Mouse (Mus musculus): Measurements from ENCODE around the gene Kcnj10. TPM values are rescaled to one million over a fixed set of nuclear protein-coding genes. Genes with fewer than 3 reads are reported as not detected.
A peak's percentile ranks its signal among the peaks of the same experiment; 100 is the strongest.

Gene Kcnj10
- polyA plus RNA-seq, 1 experiment from 2014 or later = 0.03 TPM

GRCm38 (mm10) chr1:172304443-172304842, 36.6 kb upstream of the Kcnj10 start:
- H3K4me2 ChIP-seq = no peak overlapping the region
- H3K27ac ChIP-seq = no peak overlapping the region
- 50% methylated on average over 6 of the region's 6 CpGs for WGBS
- H3K9ac ChIP-seq = no peak overlapping the region
- no peaks in the 10 kb centered on the region for H3K36me3 ChIP-seq
- H3K27me3 ChIP-seq = no peaks in the 10 kb centered on the region
- no peak for ATAC-seq (replicated peaks; ENCODE audit: insufficient number of reproducible peaks, insufficient read depth, low FRiP score, low read depth)
- H3K4me1 ChIP-seq (replicated peaks) = peaks cover 24% of the 10 kb centered on the region
- H3K4me3 ChIP-seq = no peak overlapping the region
- no peaks in the 10 kb centered on the region for H3K9me3 ChIP-seq (replicated peaks)

DNA sequence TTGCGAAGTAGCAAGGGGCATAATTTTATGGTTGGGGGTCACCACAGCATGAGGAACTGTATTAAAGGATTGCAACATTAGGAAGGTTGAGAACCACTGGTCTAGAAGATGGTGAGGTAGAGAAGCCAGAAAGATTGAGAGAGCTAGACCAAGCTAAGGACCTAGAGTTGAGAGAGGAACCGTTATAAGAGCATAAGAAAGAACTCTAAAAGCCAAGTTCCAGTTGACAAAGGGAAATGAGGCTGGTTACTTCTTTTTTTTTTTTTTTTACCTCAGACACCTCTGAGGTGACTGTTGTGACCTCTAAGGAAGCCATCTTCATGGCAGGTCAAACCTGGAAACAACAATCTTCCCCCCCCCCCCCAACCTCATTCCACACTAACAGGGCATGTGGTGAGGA, 35.9 kb upstream of the Kcnj10 start:
- Histone ChIP-seq H3K4me3 (no peak overlapping the region), H3K27me3 (no peaks in the 10 kb centered on the region), H3K4me2 (no peak overlapping the region), H3K27ac (no peak overlapping the region), H3K9ac (no peak overlapping the region), H3K4me1 (replicated peaks) (peaks cover 21% of the 10 kb centered on the region), H3K36me3 (no peaks in the 10 kb centered on the region), H3K9me3 (replicated peaks) (no peaks in the 10 kb centered on the region)
- no peak for ATAC-seq (replicated peaks; ENCODE audit: insufficient number of reproducible peaks, insufficient read depth, low FRiP score, low read depth)
- 88% methylated on average over 2 of the region's 2 CpGs for WGBS

- WGBS = 76% methylated on average over 3 of the region's 3 CpGs
- H3K4me1 ChIP-seq (replicated peaks) = peaks cover 21% of the 10 kb centered on the region
- ATAC-seq (replicated peaks; ENCODE audit: insufficient number of reproducible peaks, insufficient read depth, low FRiP score, low read depth) = no peak
Observed at GRCm38 (mm10) chr1:172305635-172306034, 35.4 kb upstream of the Kcnj10 start.

GRCm38 (mm10) chr1:172306196-172306595, 34.8 kb upstream of the Kcnj10 start:
- Histone ChIP-seq H3K9ac (no peak overlapping the region), H3K27me3 (no peaks in the 10 kb centered on the region), H3K4me3 (no peak overlapping the region), H3K4me1 (replicated peaks) (peaks cover 19% of the 10 kb centered on the region), H3K27ac (no peak overlapping the region), H3K4me2 (no peak overlapping the region), H3K36me3 (no peaks in the 10 kb centered on the region), H3K9me3 (replicated peaks) (no peaks in the 10 kb centered on the region)
- ATAC-seq (replicated peaks; ENCODE audit: insufficient number of reproducible peaks, insufficient read depth, low FRiP score, low read depth) = no peak
- WGBS = 63% methylated on average over 4 of the region's 4 CpGs

More at GRCm38 (mm10) chr1:172305635-172306034, 35.4 kb upstream of the Kcnj10 start:
- no peaks in the 10 kb centered on the region for H3K27me3 ChIP-seq
- no peak overlapping the region for H3K4me3 ChIP-seq
- no peak overlapping the region for H3K9ac ChIP-seq
- H3K27ac ChIP-seq = no peak overlapping the region
- H3K36me3 ChIP-seq = no peaks in the 10 kb centered on the region
- no peaks in the 10 kb centered on the region for H3K9me3 ChIP-seq (replicated peaks)
- H3K4me2 ChIP-seq = no peak overlapping the region

DNA sequence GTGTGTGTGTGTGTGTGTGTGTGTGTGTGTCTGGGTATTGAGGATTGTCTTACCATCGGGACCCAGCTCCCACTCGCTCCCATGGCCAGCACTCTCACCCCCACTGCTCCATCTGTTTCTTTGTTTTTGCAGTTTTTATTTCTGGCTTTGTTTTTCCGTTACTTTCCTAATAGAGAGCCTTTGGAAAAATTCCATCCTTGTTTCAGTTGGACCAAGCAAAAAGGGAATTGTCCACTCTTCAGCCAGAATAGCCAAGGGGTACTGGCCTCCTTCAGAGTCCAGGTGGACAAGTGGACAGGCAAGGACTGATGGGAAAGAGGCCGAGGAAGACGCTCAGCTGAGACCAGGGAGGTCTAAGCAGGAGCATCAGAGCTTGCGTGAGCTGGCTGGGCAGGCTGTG, 34.1 kb upstream of the Kcnj10 start:
- H3K27me3 ChIP-seq = no peaks in the 10 kb centered on the region
- 73% methylated on average over 6 of the region's 6 CpGs for WGBS
- H3K4me3 ChIP-seq = no peak overlapping the region
- no peak for ATAC-seq (replicated peaks; ENCODE audit: insufficient number of reproducible peaks, insufficient read depth, low FRiP score, low read depth)
- H3K4me1 ChIP-seq (replicated peaks) = peaks cover 18% of the 10 kb centered on the region
- H3K4me2 ChIP-seq = no peak overlapping the region
- H3K27ac ChIP-seq = no peak overlapping the region
- H3K36me3 ChIP-seq = no peaks in the 10 kb centered on the region
- no peak overlapping the region for H3K9ac ChIP-seq
- no peaks in the 10 kb centered on the region for H3K9me3 ChIP-seq (replicated peaks)

- Histone ChIP-seq H3K4me3 (no peak overlapping the region), H3K27me3 (no peaks in the 10 kb centered on the region), H3K4me2 (no peak overlapping the region), H3K9me3 (replicated peaks) (no peaks in the 10 kb centered on the region), H3K36me3 (no peaks in the 10 kb centered on the region), H3K4me1 (replicated peaks) (peaks cover 22% of the 10 kb centered on the region), H3K9ac (no peak overlapping the region), H3K27ac (0 out of 2 replicates have a peak overlapping the region, but pooled peaks have one; percentile 0)
- WGBS = 66% methylated on average over 10 of the region's 10 CpGs
- no peak for ATAC-seq (replicated peaks; ENCODE audit: insufficient number of reproducible peaks, insufficient read depth, low FRiP score, low read depth)
Observed at GRCm38 (mm10) chr1:172307936-172308335, 33.1 kb upstream of the Kcnj10 start.

DNA sequence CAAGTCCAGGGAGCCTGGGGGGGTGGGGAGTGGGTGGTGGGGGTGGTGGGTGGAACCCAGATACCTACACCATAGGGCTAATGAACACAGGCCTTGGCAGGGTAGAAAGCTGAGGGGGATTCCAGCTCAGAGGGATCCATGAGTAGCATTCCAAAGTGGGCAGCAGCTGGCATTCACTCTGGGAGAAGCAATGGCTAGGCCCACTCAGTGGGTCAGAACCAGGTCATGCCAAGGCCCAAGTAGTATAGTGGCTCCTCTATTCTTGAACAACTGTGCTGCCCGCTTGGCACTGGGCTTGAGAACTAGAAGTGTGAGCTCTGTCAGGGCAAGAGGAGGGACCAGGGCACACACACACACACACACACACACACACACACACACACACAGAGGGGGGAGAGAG, 32.6 kb upstream of the Kcnj10 start:
- Histone ChIP-seq H3K9ac (no peak overlapping the region), H3K36me3 (no peaks in the 10 kb centered on the region), H3K9me3 (replicated peaks) (no peaks in the 10 kb centered on the region), H3K27me3 (no peaks in the 10 kb centered on the region), H3K4me2 (no peak overlapping the region), H3K27ac (0 out of 2 replicates have a peak overlapping the region, but pooled peaks have one; percentile 0), H3K4me3 (no peak overlapping the region), H3K4me1 (replicated peaks) (peaks cover 24% of the 10 kb centered on the region)
- ATAC-seq (replicated peaks; ENCODE audit: insufficient number of reproducible peaks, insufficient read depth, low FRiP score, low read depth) = no peak
- 100% methylated on average over 1 of the region's 1 CpGs for WGBS

- Histone ChIP-seq H3K27me3 (no peaks in the 10 kb centered on the region), H3K4me2 (peak overlapping the region; percentile 83), H3K27ac (peak overlapping the region; percentile 91), H3K4me1 (replicated peaks) (peaks cover 24% of the 10 kb centered on the region), H3K4me3 (peak overlapping the region; percentile 40), H3K9me3 (replicated peaks) (no peaks in the 10 kb centered on the region), H3K9ac (peak overlapping the region; percentile 51), H3K36me3 (no peaks in the 10 kb centered on the region)
- 1% methylated on average over 14 of the region's 14 CpGs for WGBS
- ATAC-seq (replicated peaks; ENCODE audit: insufficient number of reproducible peaks, insufficient read depth, low FRiP score, low read depth) = peak; percentile 64
Observed at GRCm38 (mm10) chr1:172309699-172310398, 31.2 kb upstream of the Kcnj10 start.

- 4% methylated on average over 23 of the region's 23 CpGs for WGBS
- Histone ChIP-seq H3K4me3 (peak overlapping the region; percentile 77), H3K9ac (peak overlapping the region; percentile 66), H3K4me1 (replicated peaks) (peaks cover 24% of the 10 kb centered on the region), H3K27me3 (no peaks in the 10 kb centered on the region), H3K36me3 (no peaks in the 10 kb centered on the region), H3K4me2 (peak overlapping the region; percentile 96), H3K27ac (peak overlapping the region; percentile 91), H3K9me3 (replicated peaks) (no peaks in the 10 kb centered on the region)
- ATAC-seq (replicated peaks; ENCODE audit: insufficient number of reproducible peaks, insufficient read depth, low FRiP score, low read depth) = peak; percentile 7; the same call in 1 of the 2 replicates
Observed at GRCm38 (mm10) chr1:172311248-172311906, 29.6 kb upstream of the Kcnj10 start.

GRCm38 (mm10) chr1:172311921-172312767, 28.9 kb upstream of the Kcnj10 start:
- Histone ChIP-seq H3K4me1 (replicated peaks) (peaks cover 24% of the 10 kb centered on the region), H3K9me3 (replicated peaks) (no peaks in the 10 kb centered on the region), H3K4me3 (peak overlapping the region; percentile 77), H3K27ac (peak overlapping the region; percentile 91), H3K36me3 (no peaks in the 10 kb centered on the region), H3K9ac (peak overlapping the region; percentile 76), H3K4me2 (peak overlapping the region; percentile 96), H3K27me3 (no peaks in the 10 kb centered on the region)
- peak; percentile 83 for ATAC-seq (replicated peaks; ENCODE audit: insufficient number of reproducible peaks, insufficient read depth, low FRiP score, low read depth)
- under 1% methylated on average over 32 of the region's 55 CpGs for WGBS
